Mouse (Mus musculus) Patski (cell line): ENCODE results near the gene Il6. TPM values are rescaled to one million over a fixed set of nuclear protein-coding genes. Genes with fewer than 3 reads are reported as not detected.
"Not testable (repeated sequence)": the region's sequence is repeated elsewhere in the genome, so short reads cannot be mapped to it uniquely, and the experiment has no call there.

ENCODE experiments used
- ATAC-seq: fragments of 100-300 bp; one replicate; pipeline ENCODE4 v1.8.0; 2021
- CTCF ChIA-PET: fragments of 350-600 bp; sonication (Branson Sonifier 250); formaldehyde crosslinking; loops from one replicate; lab custom pipeline; 2022; ENCODE audit warnings: inconsistent platforms; lab: Charles Lee
- POLR2A ChIA-PET: fragments of 350-600 bp; sonication (Branson Sonifier 250); formaldehyde crosslinking; loops from one replicate; lab custom pipeline; 2022; ENCODE audit warnings: antibody characterized with exemption, inconsistent platforms; lab: Charles Lee
- DNase-seq: peaks from one replicate; pipeline ENCODE4 v3.0.0-alpha.2; 2011; ENCODE audit warnings: low read depth, low spot score
- H3K27me3 ChIP-seq: fragments of 371-371 bp; one replicate; pipeline ENCODE4 v1.5.1; 2021
- CTCF ChIP-seq: fragments of 100-300 bp; IDR thresholded peaks from one replicate; pipeline ENCODE4 v1.5.1; 2021
- in situ Hi-C: fragments of 300-500 bp; cut with MboI; formaldehyde crosslinking; loops from 3 replicates; pipeline ENCODE4 v1.11.1; 2018; ENCODE audit warnings: low pct_unique_long_range_greater_than_20kb, mixed read lengths
- polyA plus RNA-seq: library from polyadenylated mRNA; unstranded; gene quantifications from one replicate; pipeline ENCODE4 v1.2.3, GENCODE M21; 2021

Il6 gene
- polyA plus RNA-seq, 1 experiment from 2014 or later, result 0.08 TPM

DNA sequence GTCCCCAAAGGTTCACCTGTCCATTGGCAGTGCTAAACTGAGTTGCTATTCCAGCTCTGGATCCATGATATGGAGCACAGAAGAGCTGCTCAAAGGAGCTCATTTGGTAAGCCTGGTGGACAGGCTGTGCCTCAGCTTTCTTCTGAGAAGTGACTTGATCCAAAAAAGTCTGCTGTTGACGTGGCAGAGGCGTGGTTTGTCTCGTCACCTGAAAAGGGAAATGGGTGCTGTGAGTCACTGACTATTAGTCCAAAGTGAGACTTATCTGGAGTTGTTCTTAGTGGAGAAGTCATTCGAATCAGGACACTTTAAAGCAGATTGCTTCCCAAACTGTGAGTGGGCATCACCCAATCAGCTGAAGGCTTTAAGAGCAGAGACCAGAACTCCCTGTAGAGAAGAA, 26.9 kb downstream of the Il6 start:
- in situ Hi-C loops, result loop anchor here (10.0 kb wide), 1 partner anchor 1355 kb away; no protein-coding TSS in a partner anchor
- CTCF ChIA-PET, H3K27me3 ChIP-seq, ATAC-seq, DNase-seq, POLR2A ChIA-PET: not testable (repeated sequence)

DNA sequence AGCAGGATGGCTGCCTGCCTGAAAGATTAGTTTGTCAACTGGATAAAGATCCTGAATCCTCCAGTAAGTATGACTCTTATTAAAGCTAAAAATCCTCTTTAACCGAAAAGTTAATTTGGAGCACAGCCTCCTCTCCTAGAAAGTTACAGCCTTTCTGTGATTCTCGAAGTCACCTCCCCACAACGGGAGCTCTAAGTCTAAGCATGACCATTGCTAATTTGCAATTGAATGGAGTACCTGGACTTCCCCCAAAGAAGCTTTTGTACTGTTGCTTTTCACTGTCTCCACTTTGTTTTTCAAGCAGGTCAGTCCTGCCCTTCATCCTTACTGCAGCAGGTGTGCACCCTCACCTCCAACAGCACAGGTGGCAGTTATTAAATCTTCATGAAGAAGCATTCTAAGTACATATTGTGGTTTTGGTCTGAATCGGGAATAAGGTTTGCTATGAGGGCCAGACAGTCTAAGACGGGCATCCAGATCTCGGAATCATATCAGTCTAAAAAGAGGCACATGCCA, 45.4 kb downstream of the Il6 start:
- in situ Hi-C loops, result no loop called here
- CTCF ChIA-PET, result interaction anchor here (1.1 kb wide), 1 partner anchor 15 kb away, joined by 3 read pairs; no protein-coding TSS in a partner anchor
- no peak for DNase-seq
- POLR2A ChIA-PET, result no interaction called here
- no peaks in the 10 kb centered on the region for H3K27me3 ChIP-seq
- TF ChIP-seq CTCF, result no peak
- ATAC-seq, result no peak

DNA sequence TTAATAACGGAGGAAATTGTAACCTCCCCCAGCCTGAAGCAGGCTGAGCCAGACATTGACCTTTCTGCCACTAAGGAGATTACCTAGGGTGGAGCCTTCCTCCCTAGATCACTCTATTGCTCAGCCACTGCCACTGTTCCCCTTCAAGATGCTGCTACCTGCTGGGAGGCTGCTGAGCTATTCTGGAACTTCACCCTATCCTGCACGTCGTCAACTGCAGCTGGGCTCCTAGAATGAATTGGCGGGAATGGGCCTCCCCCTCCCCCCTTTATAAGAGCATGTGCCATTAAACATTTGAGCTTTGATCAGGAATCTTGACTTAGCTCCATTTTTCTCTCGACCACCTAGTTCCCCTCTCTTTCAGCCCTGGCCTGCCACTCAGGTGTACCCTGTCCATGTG, 46.7 kb downstream of the Il6 start:
- CTCF ChIA-PET, ATAC-seq, DNase-seq, POLR2A ChIA-PET, H3K27me3 ChIP-seq, in situ Hi-C loops: not testable (repeated sequence)

DNA sequence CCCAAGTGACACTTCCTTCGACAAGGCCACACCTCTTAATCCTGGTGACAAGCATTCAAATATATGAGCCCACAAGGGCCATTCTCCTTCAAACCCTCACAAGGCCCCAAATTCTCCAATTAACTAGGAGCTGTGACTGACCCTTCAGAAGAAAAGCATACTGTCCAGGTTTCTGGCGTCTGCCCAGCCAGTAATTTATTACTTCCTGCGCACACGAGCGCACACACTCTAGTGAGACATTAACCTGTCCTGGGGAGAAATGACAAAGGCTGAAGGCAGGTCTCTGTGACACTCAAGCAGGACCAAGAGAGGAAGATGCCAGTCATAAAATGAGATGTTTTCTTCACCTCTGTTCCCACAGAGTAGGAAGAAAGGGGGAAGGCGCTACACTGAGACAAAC, 54.8 kb downstream of the Il6 start:
- TF ChIP-seq CTCF, result no peak
- DNase-seq (no peak), ATAC-seq (no peak)
- CTCF ChIA-PET, result no interaction called here
- POLR2A ChIA-PET, result no interaction called here
- H3K27me3 ChIP-seq, result no peaks in the 10 kb centered on the region
- in situ Hi-C loops, result no loop called here

Other genes with a start within 250 kb of the Il6 start
- gene Tyms, start 60.5 kb downstream of the Il6 start, polyA plus RNA-seq, result 94.3 TPM
- gene Garem2, start 92.0 kb downstream of the Il6 start, polyA plus RNA-seq, result 0.10 TPM
- gene 3110082J24Rik, start 93.0 kb downstream of the Il6 start, polyA plus RNA-seq, result not detected
- gene Hadha, start 142.0 kb downstream of the Il6 start, polyA plus RNA-seq, result 270 TPM
- 273 TPM for gene Hadhb, start 142.1 kb downstream of the Il6 start, polyA plus RNA-seq
- 0.01 TPM for gene Adgrf3, start 192.6 kb downstream of the Il6 start, polyA plus RNA-seq
- gene Selenoi, start 219.5 kb downstream of the Il6 start, polyA plus RNA-seq, result 32.8 TPM